Mouse (Mus musculus): ENCODE data around the gene Snta1.
A peak's percentile ranks its signal among the peaks of the same experiment; 100 is the strongest.

The Snta1 gene

GRCm38 (mm10) chr2:154407643-154408445 is at the start of gene Snta1:
Gene Snta1 (minus strand): TSS chr2:154408099.
- DNase-seq (ENCODE audit: low read depth, low spot score) = no peak

GRCm38 (mm10) chr2:154456621-154457020 is 48.7 kb upstream of the Snta1 start:
- no peak for DNase-seq (ENCODE audit: low read depth, low spot score)

- DNase-seq (ENCODE audit: low read depth, low spot score) = no peak
These were observed 47.9 kb upstream of the Snta1 start for GRCm38 (mm10) chr2:154455776-154456175.

GRCm38 (mm10) chr2:154454605-154455004 is 46.7 kb upstream of the Snta1 start:
- DNase-seq (ENCODE audit: low read depth, low spot score) = no peak

GRCm38 (mm10) chr2:154454099-154454498 is 46.2 kb upstream of the Snta1 start:
- no peak for DNase-seq (ENCODE audit: low read depth, low spot score)

- no peak for DNase-seq (ENCODE audit: low read depth, low spot score)
These were observed 45.1 kb upstream of the Snta1 start for GRCm38 (mm10) chr2:154452951-154453350.

GRCm38 (mm10) chr2:154448633-154449032 is 40.7 kb upstream of the Snta1 start:
- DNase-seq (ENCODE audit: low read depth, low spot score) = no peak

GRCm38 (mm10) chr2:154447821-154448220 is 39.9 kb upstream of the Snta1 start:
- DNase-seq (ENCODE audit: low read depth, low spot score) = no peak

- DNase-seq (ENCODE audit: low read depth, low spot score) = no peak
These were observed 32.6 kb upstream of the Snta1 start for GRCm38 (mm10) chr2:154440453-154440852.

- no peak for DNase-seq (ENCODE audit: low read depth, low spot score)
These were observed 29.3 kb upstream of the Snta1 start for GRCm38 (mm10) chr2:154437191-154437527.

- no peak for DNase-seq (ENCODE audit: low read depth, low spot score)
These were observed 28.7 kb upstream of the Snta1 start, which contains the start of gene Cbfa2t2 for GRCm38 (mm10) chr2:154436458-154437190. Gene Cbfa2t2 (plus strand): TSS chr2:154436481.

- DNase-seq (ENCODE audit: low read depth, low spot score) = peak; percentile 96
These were observed 28.2 kb upstream of the Snta1 start for GRCm38 (mm10) chr2:154436076-154436457.

- no peak for DNase-seq (ENCODE audit: low read depth, low spot score)
These were observed 26.8 kb upstream of the Snta1 start for GRCm38 (mm10) chr2:154434690-154435089.

GRCm38 (mm10) chr2:154433391-154433790 is 25.5 kb upstream of the Snta1 start:
- DNase-seq (ENCODE audit: low read depth, low spot score) = no peak

GRCm38 (mm10) chr2:154432696-154433095 is 24.8 kb upstream of the Snta1 start:
- no peak for DNase-seq (ENCODE audit: low read depth, low spot score)

GRCm38 (mm10) chr2:154430566-154430965 is 22.7 kb upstream of the Snta1 start:
- DNase-seq (ENCODE audit: low read depth, low spot score) = no peak

- no peak for DNase-seq (ENCODE audit: low read depth, low spot score)
These were observed 20.0 kb upstream of the Snta1 start for GRCm38 (mm10) chr2:154427853-154428360.

GRCm38 (mm10) chr2:154426905-154427852 is 19.3 kb upstream of the Snta1 start:
- DNase-seq (ENCODE audit: low read depth, low spot score) = no peak

- DNase-seq (ENCODE audit: low read depth, low spot score) = no peak
These were observed 18.4 kb upstream of the Snta1 start for GRCm38 (mm10) chr2:154426188-154426904.

GRCm38 (mm10) chr2:154425522-154425921 is 17.6 kb upstream of the Snta1 start:
- DNase-seq (ENCODE audit: low read depth, low spot score) = no peak

- DNase-seq (ENCODE audit: low read depth, low spot score) = no peak
These were observed 15.6 kb upstream of the Snta1 start for GRCm38 (mm10) chr2:154423548-154423947.
